Mouse (Mus musculus) erythroblast, adult 5-6 weeks (primary cell): ENCODE measurements around the gene Ccdc175. TPM values are rescaled to one million over a fixed set of nuclear protein-coding genes. Genes with fewer than 3 reads are reported as not detected.

Experiments used
- ATAC-seq: replicated peaks from 2 replicates; pipeline ENCODE4 v1.8.0; 2016; ENCODE audit warnings: moderate number of reproducible peaks, mild to moderate bottlenecking, moderate TSS enrichment, inconsistent platforms; ENCODE audit not compliant: poor library complexity, low FRiP score, severe bottlenecking
- total RNA-seq, 2 experiments: library from RNA; stranded (forward) in 1 of 2; stranded (reverse) in 1 of 2; fragments of 150-400 nt in 1 of 2; fragments of 200-764, 138-1000 nt in 1 of 2; gene quantifications; 2 replicates each; pipeline versions ENCODE4 v1.2.3 to v1.2.4; 2015 to 2017; ENCODE audit warnings: low replicate concordance in 2 of 2

The Ccdc175 gene
- total RNA-seq (2015; ENCODE audit: low replicate concordance) (not detected in 2 replicates), total RNA-seq (2017; ENCODE audit: low replicate concordance) (not detected in 2 replicates)

DNA sequence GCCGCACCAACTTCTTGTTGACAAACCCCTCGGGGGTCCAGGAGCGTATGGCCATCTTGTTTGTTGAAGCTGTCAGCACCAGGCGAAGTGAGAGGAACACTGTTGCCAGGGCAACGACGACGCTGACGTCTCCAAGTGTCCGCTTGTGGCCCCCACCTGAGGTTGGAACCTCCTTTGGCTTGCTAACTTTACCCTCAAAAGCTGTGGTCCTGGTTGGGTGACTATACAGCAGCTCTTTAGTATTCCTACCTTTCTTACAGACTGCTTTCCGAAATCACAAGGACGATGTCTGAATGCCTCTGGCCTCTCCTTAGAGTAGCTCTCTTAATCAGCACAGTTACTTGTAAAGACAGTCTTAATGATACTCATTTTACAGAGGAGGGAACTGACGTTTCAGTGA, at the start of gene Ccdc175:
Gene Ccdc175 (minus strand): TSS at position 101 of the 400 bp plus-strand sequence.
- ATAC-seq = no peak

DNA sequence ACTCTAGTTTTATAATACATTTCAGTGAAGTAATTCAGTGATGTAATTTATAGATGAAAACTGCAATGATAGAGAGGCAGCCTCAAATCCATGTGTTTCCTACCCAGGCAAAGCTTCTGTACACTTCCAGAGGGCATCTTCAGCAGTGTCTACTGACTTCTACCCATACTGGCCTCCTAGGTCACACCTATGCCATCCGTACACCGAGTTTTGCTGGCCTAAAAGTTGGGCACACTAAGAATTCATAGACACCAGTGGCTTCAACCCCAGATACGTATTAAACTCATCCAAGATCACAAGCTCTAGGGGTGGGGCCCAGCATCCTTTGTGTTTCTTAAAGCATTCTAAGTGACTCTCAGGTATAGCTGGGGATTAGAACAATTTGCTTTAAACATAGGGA, 49.3 kb upstream of the Ccdc175 start:
- no peak for ATAC-seq

DNA sequence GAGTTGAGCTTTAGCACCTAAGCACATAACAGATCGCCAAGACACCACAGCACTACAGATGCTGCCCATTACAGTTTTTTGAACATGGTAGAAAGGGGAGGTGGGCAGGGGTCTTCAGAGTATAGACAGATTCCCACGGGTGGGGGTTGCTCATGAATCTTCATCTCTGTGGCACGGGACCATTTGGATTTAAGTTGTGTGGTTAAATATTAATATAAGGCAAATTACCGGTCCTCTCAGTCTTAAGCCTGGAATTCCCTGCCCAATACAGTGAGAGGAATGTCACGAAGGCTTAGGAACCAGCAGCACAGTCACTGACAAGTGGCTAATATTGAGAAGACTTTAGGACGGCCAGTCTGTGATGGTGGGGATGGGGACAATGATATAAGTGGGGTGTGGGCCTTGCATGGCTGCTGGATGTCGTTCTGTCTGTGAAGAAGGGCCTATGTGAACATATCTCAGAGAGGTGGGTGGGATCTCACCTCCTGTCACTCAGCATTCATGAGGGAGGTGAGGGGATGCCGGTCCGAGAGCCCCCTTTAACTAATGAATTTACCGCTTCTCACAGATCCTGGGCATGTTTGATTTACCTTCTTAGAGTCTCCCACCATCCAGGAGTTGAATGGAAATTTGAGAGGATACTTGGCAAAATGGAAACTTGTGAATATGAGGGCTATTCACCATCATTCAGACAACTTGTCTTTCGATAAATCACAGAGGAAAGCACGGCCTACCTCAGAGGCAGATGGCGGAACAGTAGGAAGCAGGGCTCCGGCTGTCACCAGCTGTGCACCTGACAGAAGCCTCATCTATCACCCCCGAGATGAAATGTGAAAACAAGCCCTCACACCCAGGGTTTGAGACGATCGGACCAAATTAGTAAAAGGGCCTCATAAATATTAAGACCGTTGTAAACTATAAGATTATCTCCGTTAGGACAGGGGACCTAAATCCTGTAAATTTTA, 48.3 kb upstream of the Ccdc175 start:
- no peak for ATAC-seq

DNA sequence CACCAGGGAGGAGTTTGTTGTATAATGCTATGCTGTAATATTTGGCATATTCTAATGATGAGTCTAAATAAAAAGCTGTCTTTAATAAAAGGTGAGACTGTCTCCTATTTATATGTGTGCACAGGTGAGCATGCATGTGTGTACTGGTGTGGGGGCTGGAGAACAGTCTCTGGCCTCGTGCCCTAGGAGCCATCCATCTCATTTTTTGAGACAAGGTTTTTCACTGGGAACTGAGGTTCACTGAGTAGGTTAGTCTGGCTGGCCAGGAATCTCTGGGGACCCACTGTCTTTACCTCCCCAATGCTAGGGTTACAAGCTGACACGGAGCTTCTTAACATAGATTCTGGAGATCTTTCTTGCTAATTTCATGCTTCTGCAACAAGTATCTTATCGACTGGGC, 47.3 kb upstream of the Ccdc175 start:
- ATAC-seq = no peak

DNA sequence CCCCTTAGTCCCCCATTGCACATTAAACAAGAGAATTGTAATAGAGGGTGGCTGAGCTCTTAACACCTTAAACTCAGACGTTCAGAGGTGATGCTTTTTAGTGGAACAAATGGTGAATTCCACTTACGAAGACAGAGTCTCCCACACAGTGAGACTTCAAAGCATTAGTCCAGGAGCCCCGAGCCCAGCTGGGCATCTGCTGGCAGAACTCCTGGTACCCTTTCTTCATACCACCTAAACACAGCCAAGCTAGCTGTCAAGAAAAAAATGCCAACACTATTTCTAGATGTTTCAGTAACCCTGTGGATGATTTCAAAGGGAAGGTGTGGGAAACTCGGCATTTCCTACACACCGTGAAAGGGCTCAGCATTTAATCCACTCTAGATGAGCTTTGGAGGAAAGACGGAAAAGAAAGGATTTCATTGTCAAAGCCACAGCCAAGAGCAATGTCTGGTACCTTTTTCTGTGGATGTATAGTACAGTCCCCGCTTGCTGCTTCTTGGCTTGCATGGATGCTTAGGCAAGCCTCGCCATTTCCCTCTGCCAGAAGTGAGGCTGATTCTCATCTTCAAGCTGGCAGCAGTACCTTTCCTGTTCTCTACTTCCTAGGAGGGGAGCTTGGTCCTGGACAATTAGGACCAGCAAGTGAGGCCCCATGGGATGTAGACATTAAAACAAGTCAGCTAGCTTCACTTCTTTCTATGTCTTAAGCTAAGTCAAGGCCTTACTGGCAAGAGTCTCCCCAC, 44.8 kb upstream of the Ccdc175 start:
- ATAC-seq = no peak

GRCm38 (mm10) chr12:72227731-72228130, 42.9 kb upstream of the Ccdc175 start:
- ATAC-seq = no peak

DNA sequence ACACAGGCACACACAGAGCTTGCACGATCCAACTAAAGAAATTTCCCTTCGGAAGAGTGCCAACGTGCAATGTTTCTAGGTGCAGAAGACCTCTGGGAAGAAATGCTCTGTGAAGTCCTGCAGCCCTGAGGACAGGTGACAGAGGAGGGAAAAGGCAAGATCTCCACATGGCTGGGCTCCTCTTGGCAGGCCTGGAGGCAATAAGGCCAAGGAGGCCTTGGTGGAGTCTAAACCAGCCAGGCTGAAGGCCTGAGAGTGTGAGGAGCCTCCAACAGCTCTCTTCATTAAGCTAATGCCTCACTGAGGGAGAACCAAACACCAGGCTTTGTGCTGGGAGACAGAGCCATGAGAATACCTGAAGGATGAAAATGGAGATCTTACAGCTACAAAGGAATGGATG, 40.5 kb upstream of the Ccdc175 start:
- ATAC-seq = no peak

DNA sequence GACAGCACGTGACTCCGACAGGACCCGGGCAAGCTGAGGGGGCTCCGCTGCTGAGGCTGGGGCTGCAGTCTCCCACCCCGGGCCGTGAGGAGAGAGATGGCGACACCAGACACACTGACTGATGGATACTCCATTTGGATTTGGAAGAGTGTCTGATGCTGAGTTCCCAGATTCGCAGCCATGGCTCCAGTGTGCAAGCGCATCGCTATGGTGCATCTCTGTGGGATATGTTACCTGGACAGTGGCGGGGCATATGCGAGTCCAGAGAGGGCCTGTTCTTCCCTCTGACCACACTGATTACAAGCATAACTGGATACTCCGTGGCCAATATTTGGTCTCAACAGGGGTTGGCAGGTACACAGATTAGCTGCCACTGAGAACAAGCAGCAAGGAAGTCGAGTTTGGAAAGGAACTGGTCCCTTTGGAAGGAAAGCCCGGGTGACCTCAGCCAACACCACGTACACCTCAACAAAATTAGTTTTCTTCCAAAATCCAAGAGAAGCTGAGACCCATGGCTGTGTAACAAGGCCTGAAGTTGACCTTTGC, 38.8 kb upstream of the Ccdc175 start:
- no peak for ATAC-seq

GRCm38 (mm10) chr12:72213554-72213953, 28.7 kb upstream of the Ccdc175 start:
- no peak for ATAC-seq

DNA sequence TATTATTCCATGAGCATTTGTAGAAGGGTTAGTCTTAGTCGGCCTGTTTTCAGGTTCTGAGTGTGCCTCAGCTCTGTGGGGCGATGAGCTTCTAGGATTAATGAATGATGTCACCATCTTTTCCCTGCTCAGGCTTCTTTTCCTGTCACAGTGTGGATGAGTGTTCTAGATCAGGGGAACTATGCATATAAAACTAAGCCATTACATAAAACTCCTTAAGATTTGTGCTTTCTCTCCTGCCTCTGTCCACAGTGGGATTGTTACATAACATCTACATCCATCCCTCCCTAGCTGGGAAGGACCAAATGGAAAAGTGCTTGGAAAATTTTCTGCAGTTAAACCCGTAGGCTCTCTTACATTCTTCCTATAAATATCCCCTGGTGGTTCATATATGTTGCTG, 16.0 kb upstream of the Ccdc175 start:
- ATAC-seq = no peak

- no peak for ATAC-seq
Observed at GRCm38 (mm10) chr12:72197925-72198486, 13.2 kb upstream of the Ccdc175 start.

DNA sequence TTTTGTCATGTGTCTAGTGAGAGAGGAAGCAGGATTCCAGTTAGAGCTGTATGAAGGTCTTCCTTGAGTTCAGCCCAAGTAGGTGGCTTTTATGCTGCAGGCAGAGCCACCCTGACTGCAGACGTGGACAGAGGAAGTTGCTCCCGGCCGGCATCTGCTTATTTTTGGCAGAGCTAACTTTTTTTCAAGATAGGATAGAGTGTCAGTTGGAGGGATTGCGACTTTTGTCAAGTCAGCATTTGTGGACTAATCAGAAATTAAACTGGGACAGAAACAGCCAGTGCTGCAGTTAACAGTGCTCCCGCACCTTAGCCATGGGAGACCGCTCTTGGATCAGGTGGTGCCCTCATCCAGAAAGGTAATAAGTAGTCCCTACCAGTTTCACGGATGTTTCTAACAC, 12.6 kb upstream of the Ccdc175 start:
- ATAC-seq = no peak

DNA sequence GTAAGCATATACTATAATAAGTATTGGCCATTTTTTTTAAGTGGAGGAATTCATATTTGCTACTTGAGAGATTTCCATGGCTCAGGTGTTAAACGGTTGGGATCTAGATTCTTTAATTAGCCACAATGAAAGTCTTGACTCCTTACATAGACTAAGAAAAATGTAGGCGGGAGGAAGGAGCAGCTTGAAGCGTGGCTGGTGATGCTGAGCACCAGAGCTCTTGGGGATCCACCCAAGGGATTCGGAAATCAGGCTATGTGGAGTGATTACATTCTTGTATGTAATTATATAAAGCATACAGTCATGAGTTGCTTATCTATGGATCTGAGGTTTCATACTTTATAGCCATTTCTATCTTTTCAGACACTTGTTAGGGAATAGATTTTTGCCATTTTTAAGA, 5.3 kb downstream of the Ccdc175 start:
- no peak for ATAC-seq

DNA sequence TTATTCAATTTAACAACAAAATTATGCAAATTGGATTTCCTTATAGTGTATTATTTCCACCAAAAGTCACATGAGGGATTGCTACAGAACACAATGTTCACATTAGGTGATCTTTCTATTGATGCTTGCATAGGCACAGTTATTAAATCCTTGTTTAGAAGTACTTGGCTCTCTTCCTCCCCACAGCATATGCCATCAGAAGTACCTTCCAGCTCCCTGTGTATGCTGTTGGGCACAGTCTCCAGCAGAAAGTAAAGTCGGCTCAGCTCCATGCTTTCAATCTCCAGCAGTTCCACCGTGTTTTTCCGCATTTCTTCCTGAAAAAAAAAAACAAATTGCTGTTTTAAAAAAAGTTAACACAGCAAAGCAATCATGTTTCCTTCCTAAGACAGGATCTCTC, 6.5 kb downstream of the Ccdc175 start:
- no peak for ATAC-seq

GRCm38 (mm10) chr12:72158421-72158820, 26.4 kb downstream of the Ccdc175 start:
- ATAC-seq = no peak

- ATAC-seq = no peak
Observed at GRCm38 (mm10) chr12:72150786-72151185, 34.0 kb downstream of the Ccdc175 start.

GRCm38 (mm10) chr12:72129203-72129602, 55.6 kb downstream of the Ccdc175 start:
- no peak for ATAC-seq

GRCm38 (mm10) chr12:72115686-72116345, 69.0 kb downstream of the Ccdc175 start:
- ATAC-seq = no peak

GRCm38 (mm10) chr12:72115126-72115525, 69.7 kb downstream of the Ccdc175 start:
- no peak for ATAC-seq
